Mouse (Mus musculus) limb, embryonic 12.5 days (tissue): ENCODE measurements at regions not wholly inside any gene's neighbourhood (a gene's known extent, or its start where the extent isn't known, plus 50 kb on each side); places are given as distances from the start of the nearest gene placed in this dataset. TPM values are rescaled to one million over a fixed set of nuclear protein-coding genes. Genes with fewer than 3 reads are reported as not detected.

Source experiments
- ATAC-seq: fragments of 200-750 bp; cut with Nextera tagmentation; 2 replicates; pipeline ENCODE4 v1.8.0; 2017; ENCODE audit warnings: low read depth, moderate TSS enrichment; ENCODE audit not compliant: insufficient number of reproducible peaks, insufficient read depth, low FRiP score, low TSS enrichment
- H3K27ac ChIP-seq: fragments of 300-500 bp; sonication (generic); 2 replicates; pipeline ENCODE4 v1.5.1; 2016; ENCODE audit warnings: mild to moderate bottlenecking, moderate library complexity
- H3K27me3 ChIP-seq: fragments of 300-500 bp; sonication (generic); 2 replicates; pipeline ENCODE4 v1.6.1; 2016; ENCODE audit warnings: mild to moderate bottlenecking, moderate library complexity
- H3K36me3 ChIP-seq: fragments of 300-500 bp; sonication (generic); 2 replicates; pipeline ENCODE4 v1.6.1; 2016; ENCODE audit warnings: mild to moderate bottlenecking, moderate library complexity
- H3K4me1 ChIP-seq: fragments of 300-500 bp; sonication (generic); replicated peaks from 2 replicates; pipeline ENCODE4 v1.6.1; 2016
- H3K4me2 ChIP-seq: fragments of 300-500 bp; sonication (generic); 2 replicates; pipeline ENCODE4 v1.6.1; 2016; ENCODE audit warnings: mild to moderate bottlenecking, moderate library complexity
- H3K4me3 ChIP-seq: fragments of 300-500 bp; sonication (generic); replicated peaks from 2 replicates; pipeline ENCODE4 v1.5.1; 2016; ENCODE audit warnings: mild to moderate bottlenecking
- H3K9ac ChIP-seq: fragments of 300-500 bp; sonication (generic); replicated peaks from 2 replicates; pipeline ENCODE4 v1.6.1; 2016; ENCODE audit warnings: mild to moderate bottlenecking, moderate library complexity
- H3K9me3 ChIP-seq: fragments of 300-500 bp; sonication (generic); 2 replicates; pipeline ENCODE4 v1.6.1; 2016; ENCODE audit warnings: mild to moderate bottlenecking, moderate library complexity
- WGBS: fragments of 180-500 bp; shearing (Covaris S2); methylation state at CpG from one replicate; pipeline ENCODE4 v1.1.7; 2016; 5-methylcytosine and 5-hydroxymethylcytosine counted together
- microRNA-seq: library from miRNA; unstranded; fragments of <30 nt; microRNA quantifications from one replicate; pipeline ENCODE4, GENCODE M21; 2017

DNA sequence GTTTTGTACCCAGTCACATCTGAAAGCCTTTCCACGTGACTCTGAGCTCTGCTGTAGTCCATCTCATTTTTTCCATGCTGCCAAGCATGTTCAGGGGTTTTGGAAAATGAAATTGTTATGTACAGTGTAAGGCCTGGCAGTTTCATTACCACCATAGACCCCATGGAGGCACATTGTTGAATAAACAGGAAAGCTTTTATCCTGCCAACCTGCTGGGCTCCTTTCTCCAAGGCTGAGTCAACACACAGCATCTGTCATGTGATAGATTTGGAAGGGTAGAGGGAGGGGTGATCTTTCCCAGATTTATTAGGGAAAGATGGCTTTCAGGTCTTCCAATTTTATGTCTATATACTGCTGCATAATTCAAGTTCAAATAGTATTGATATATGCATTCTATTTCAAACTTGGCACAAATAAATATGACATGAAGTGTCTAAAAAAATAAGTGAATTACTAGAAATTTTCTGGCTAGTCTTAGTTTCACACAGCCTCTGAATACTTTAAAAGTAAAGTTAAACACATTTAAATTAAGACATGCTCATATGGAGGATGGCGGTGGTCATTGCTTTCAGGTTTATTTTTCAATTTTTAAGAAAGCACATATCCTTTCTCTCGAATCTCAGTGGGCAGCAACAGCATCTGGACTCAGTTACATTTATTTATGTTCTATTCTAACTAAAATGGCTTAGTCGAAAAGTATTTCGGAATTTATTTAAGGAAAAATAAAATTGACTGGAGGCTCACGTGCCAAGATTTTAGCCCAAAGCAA is 942.1 kb upstream of the Flrt2 start:
- no peaks in the 10 kb centered on the region for H3K4me1 ChIP-seq
- no peak for ATAC-seq
- H3K4me3 ChIP-seq, result no peak overlapping the region
- no peak overlapping the region for H3K4me2 ChIP-seq
- no peaks in the 10 kb centered on the region for H3K36me3 ChIP-seq
- no peaks in the 10 kb centered on the region for H3K27me3 ChIP-seq
- H3K9ac ChIP-seq, result no peak overlapping the region
- 58% methylated on average over 6 of the region's 6 CpGs for WGBS
- no peak overlapping the region for H3K27ac ChIP-seq
- H3K9me3 ChIP-seq, result no peaks in the 10 kb centered on the region

DNA sequence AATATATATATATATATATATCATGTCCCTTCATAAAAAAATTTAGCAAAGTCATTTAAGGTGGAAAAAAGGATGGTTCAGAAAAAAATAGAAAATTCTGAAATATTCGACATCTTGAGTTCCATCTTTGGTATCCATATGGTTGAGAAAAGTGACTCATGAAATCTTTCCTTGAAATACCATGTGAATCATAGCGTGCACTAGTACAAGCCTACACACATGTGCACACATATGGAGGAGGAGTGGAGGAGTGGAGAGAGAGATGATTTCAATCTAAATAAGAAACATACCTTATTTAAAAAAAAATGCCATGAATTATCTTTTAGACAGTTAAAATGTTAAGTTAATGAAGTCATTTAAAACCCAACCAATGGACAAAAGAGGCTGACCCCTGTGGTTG is 936.3 kb upstream of the Flrt2 start:
- no peak overlapping the region for H3K9ac ChIP-seq
- H3K4me1 ChIP-seq, result no peaks in the 10 kb centered on the region
- no peaks in the 10 kb centered on the region for H3K36me3 ChIP-seq
- no peak overlapping the region for H3K4me2 ChIP-seq
- no peaks in the 10 kb centered on the region for H3K9me3 ChIP-seq
- no peak overlapping the region for H3K4me3 ChIP-seq
- WGBS, result 88% methylated on average over 2 of the region's 2 CpGs
- no peak overlapping the region for H3K27ac ChIP-seq
- no peak for ATAC-seq
- no peaks in the 10 kb centered on the region for H3K27me3 ChIP-seq

DNA sequence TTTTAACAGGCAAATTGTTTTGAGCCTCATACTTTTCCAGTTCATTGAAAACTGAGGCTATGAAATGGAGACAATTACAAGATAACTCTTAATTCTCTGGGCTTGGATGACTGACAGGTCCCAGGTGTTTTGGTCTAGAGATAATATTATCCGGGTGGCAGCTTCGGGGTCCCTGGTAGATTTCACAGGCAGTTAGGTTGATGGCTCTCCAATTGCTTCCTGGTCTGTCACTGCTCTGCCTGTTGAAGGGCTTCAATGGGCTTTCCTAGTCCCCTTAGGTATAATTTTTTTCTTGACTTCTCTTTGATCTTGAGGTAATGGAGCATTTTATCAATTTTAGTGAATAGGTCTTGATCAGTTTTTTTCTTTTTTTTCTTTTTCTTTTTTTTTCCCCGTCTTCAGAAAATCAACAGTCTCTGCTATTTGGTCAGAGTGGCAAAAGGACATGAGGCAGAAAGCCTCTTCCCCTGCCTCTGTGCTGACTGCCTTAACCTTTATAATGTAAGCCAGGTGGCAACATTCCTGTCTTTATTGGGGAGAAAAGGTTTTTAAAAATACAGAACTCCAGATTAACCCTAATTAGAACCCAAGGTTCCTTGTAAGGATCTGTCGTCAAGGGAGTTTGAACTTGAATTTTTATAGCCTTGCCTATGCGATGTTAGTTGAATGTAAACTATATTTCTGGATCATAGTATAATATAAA is 896.0 kb upstream of the Flrt2 start:
- peaks cover 7% of the 10 kb centered on the region for H3K4me1 ChIP-seq
- ATAC-seq, result no peak
- WGBS, result 6% methylated on average over 5 of the region's 5 CpGs
- no peak overlapping the region for H3K27ac ChIP-seq
- H3K27me3 ChIP-seq, result no peaks in the 10 kb centered on the region
- no peak overlapping the region for H3K4me3 ChIP-seq
- H3K4me2 ChIP-seq, result no peak overlapping the region
- H3K9me3 ChIP-seq, result no peaks in the 10 kb centered on the region
- H3K9ac ChIP-seq, result no peak overlapping the region
- H3K36me3 ChIP-seq, result no peaks in the 10 kb centered on the region

DNA sequence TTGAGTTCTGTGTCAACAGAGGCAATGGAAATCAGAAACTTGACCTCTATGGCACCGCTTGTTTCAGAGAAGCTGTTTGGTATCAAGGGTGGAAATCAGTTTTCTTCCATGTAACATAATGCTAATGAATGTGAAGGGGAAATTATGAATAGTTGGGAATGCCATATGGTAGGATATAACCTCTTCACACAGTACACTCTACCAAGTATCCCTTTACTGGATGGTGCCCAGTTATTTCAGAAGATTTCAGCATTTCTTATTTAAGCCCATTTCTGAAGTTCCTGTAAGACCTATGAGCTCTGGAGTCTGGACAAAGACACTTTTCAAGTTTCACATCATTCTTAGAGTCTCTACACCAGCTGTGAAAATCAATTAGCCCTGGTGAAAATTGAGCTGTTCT is 887.3 kb upstream of the Flrt2 start:
- H3K4me3 ChIP-seq, result no peak overlapping the region
- H3K9ac ChIP-seq, result no peak overlapping the region
- no peaks in the 10 kb centered on the region for H3K36me3 ChIP-seq
- WGBS, result 87% methylated on average over 1 of the region's 1 CpGs
- ATAC-seq, result no peak
- H3K4me2 ChIP-seq, result no peak overlapping the region
- no peaks in the 10 kb centered on the region for H3K27me3 ChIP-seq
- H3K4me1 ChIP-seq, result no peaks in the 10 kb centered on the region
- H3K9me3 ChIP-seq, result no peaks in the 10 kb centered on the region
- H3K27ac ChIP-seq, result no peak overlapping the region

DNA sequence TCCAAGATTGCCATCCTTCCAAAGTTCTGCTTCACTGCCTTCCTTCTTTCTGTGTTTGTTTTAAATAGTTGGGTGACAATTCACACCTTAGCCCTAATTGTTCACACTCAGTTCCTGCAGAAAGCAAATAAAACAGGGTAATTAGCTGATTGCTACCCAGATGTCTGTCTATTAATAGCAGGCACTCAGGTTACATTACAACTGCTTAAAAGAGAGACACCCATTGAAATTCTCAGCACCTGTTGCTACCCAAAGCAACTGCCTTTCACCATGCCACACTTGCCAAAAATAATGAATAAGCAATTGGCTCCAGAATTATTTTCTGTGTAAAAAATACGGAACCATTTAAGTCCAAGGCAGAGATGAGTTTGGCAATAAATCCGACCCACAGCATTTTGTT is 860.6 kb upstream of the Flrt2 start:
- no peaks in the 10 kb centered on the region; the same call in 1 of the 2 replicates for H3K4me1 ChIP-seq
- no peaks in the 10 kb centered on the region for H3K9me3 ChIP-seq
- no peak overlapping the region for H3K4me3 ChIP-seq
- ATAC-seq, result no peak
- WGBS, result 59% methylated on average over 2 of the region's 2 CpGs
- no peaks in the 10 kb centered on the region for H3K36me3 ChIP-seq
- H3K9ac ChIP-seq, result no peak overlapping the region
- H3K27me3 ChIP-seq, result no peaks in the 10 kb centered on the region
- H3K4me2 ChIP-seq, result no peak overlapping the region
- no peak overlapping the region for H3K27ac ChIP-seq

DNA sequence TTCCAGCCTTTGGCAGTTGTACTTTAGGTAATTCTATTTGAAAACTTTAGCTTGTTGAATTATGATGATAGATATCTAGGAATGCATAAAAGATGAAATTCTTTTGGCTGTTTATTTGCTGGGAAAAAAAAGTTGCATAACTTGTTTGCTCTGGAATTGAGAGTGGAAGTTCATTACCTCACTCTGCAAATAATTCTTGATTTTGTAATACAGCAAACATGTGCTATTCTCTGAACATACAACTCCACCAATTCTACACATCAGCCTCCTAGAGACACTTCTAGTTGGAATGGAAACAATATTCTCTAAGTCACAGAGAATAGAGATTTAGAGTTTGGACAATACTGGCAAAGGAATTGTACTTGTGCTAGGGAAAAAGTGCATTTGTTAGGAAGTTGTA is 829.3 kb upstream of the Flrt2 start:
- no peaks in the 10 kb centered on the region for H3K27me3 ChIP-seq
- H3K4me2 ChIP-seq, result no peak overlapping the region
- no peak for ATAC-seq
- no peak overlapping the region for H3K9ac ChIP-seq
- H3K9me3 ChIP-seq, result no peaks in the 10 kb centered on the region
- no peak overlapping the region for H3K27ac ChIP-seq
- H3K36me3 ChIP-seq, result no peaks in the 10 kb centered on the region
- H3K4me3 ChIP-seq, result no peak overlapping the region
- no peaks in the 10 kb centered on the region for H3K4me1 ChIP-seq

DNA sequence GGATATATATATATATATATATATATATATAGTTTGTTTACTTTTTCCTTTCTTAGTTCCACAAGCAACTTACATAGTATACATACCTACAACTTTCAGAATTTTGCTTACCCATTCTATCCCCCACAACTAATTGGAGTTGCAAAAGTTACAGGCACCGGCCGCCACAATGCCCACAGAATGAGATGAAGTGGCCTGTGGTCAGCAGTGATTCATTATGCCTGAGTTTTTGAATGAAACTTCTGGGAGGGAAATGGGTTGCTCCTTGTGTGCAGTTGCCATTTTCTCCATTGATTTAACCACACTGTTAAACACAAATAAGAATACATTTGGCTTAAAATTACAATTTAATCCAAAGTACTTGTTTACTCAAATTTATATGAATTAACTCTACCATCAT is 781.2 kb upstream of the Flrt2 start:
- no peak overlapping the region for H3K27ac ChIP-seq
- no peaks in the 10 kb centered on the region for H3K9me3 ChIP-seq
- no peak overlapping the region for H3K4me3 ChIP-seq
- ATAC-seq, result no peak
- WGBS, result 70% methylated on average over 2 of the region's 2 CpGs
- no peaks in the 10 kb centered on the region for H3K36me3 ChIP-seq
- H3K9ac ChIP-seq, result no peak overlapping the region
- no peaks in the 10 kb centered on the region for H3K27me3 ChIP-seq
- no peaks in the 10 kb centered on the region for H3K4me1 ChIP-seq
- no peak overlapping the region for H3K4me2 ChIP-seq

DNA sequence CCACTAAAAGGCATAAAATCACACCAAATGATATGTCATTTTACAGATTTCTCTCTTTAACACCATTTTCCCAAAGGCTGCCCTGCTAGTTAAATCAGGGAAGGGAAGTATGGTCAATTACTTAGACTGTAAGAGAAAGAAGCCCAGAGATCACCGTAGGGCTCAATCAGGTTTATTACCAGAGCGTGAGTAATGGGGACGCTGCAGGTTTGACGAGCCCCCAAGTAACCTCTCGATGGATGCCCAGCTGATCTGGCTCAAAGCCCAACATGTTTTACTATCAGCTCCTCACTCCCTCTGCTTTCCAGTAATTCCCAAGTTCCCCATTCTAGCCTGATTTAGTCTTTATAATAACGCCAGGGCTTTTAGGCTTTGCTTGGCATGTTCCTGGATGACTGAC is 749.0 kb upstream of the Flrt2 start:
- Histone ChIP-seq H3K9ac (no peak overlapping the region), H3K4me3 (no peak overlapping the region), H3K36me3 (no peaks in the 10 kb centered on the region), H3K27me3 (no peaks in the 10 kb centered on the region), H3K4me1 (0 out of 2 replicates have a peak, but pooled peaks cover 5% of the 10 kb centered on the region), H3K4me2 (no peak overlapping the region), H3K27ac (no peak overlapping the region), H3K9me3 (no peaks in the 10 kb centered on the region)
- WGBS, result 29% methylated on average over 6 of the region's 6 CpGs
- no peak; the same call in 1 of the 2 replicates for ATAC-seq

Small RNA genes lying in the stretch of these regions (microRNA-seq; reads per million reads assigned to microRNA genes)
- gene Mir8099-2, result not detected
